Mouse (Mus musculus): Measurements from ENCODE around the gene Anapc13. TPM values are rescaled to one million over a fixed set of nuclear protein-coding genes. Genes with fewer than 3 reads are reported as not detected.

Anapc13 gene
- polyA plus RNA-seq, 1 experiment from 2014 or later = 185 TPM

Other genes starting within 250 kb of the Anapc13 start
- 0.12 and 0.18 TPM in 2 replicates for gene Ky, start 120.5 kb upstream of the Anapc13 start, polyA plus RNA-seq (2016; fragmentation: Nextera tagmentation; extraction: Ambion mirVana)
- gene Cep63, start 238 bp downstream of the Anapc13 start, polyA plus RNA-seq (2016; fragmentation: Nextera tagmentation; extraction: Ambion mirVana) = 53.0 and 55.9 TPM in 2 replicates
- gene Amotl2, start 90.4 kb downstream of the Anapc13 start, polyA plus RNA-seq (2016; fragmentation: Nextera tagmentation; extraction: Ambion mirVana) = 79.5 and 80.6 TPM in 2 replicates
- 22.8 and 24.8 TPM in 2 replicates for gene Ryk, start 208.6 kb downstream of the Anapc13 start, polyA plus RNA-seq (2016; fragmentation: Nextera tagmentation; extraction: Ambion mirVana)